Mouse (Mus musculus): Measurements from ENCODE around the gene Rsph9. TPM values are rescaled to one million over a fixed set of nuclear protein-coding genes. Genes with fewer than 3 reads are reported as not detected.

The Rsph9 gene
- total and polyA plus RNA-seq, 3 experiments, result 1.0 to 2.4 (median 1.4) TPM

- Histone ChIP-seq H3K4me1 (ENCODE audit: control insufficient read depth, insufficient read depth, low read length) (peaks cover 11% of the 10 kb centered on the region), H3K4me3 (peak overlapping the region; percentile 44; the same call in 1 of the 2 replicates), H3K27ac (peak overlapping the region; percentile 65), H3K79me2 (replicated peaks; ENCODE audit: control insufficient read depth, insufficient read depth, low read length) (no peaks in the 10 kb centered on the region), H3K9ac (ENCODE audit: low read depth, low read length) (peak overlapping the region; percentile 40), H3K36me3 (ENCODE audit: control insufficient read depth, insufficient read depth, low read length) (no peaks in the 10 kb centered on the region; the same call in 1 of the 2 replicates), H3K27me3 (ENCODE audit: control insufficient read depth, insufficient read depth, low read length) (no peaks in the 10 kb centered on the region)
- TF ChIP-seq EP300 (IDR thresholded peaks at IDR 0.05; ENCODE audit: insufficient read depth, low read depth, low read length) (0 out of 2 replicates have a peak, but pooled peaks have one; percentile 12), POLR2A (IDR thresholded peaks at IDR 0.05; ENCODE audit: insufficient read depth, low read depth, low read length) (no peak), CTCF (IDR thresholded peaks at IDR 0.05) (no peak)
- WGBS, result 33% methylated on average over 9 of the region's 9 CpGs
- intact Hi-C loops (cut with DNase I), result loop anchor here (10.0 kb wide), 1 partner anchor 428 kb away; the partner anchor contains the start of gene 1600014C23Rik
- peak in 1 of 2 experiments; percentile 56 for DNase-seq
Observed at GRCm38 (mm10) chr17:46162951-46163421, 19.0 kb upstream of the Rsph9 start.

- Histone ChIP-seq H3K4me3 (peak overlapping the region; percentile 44; the same call in 1 of the 2 replicates), H3K27me3 (ENCODE audit: control insufficient read depth, insufficient read depth, low read length) (no peaks in the 10 kb centered on the region), H3K4me1 (ENCODE audit: control insufficient read depth, insufficient read depth, low read length) (peaks cover 11% of the 10 kb centered on the region), H3K79me2 (replicated peaks; ENCODE audit: control insufficient read depth, insufficient read depth, low read length) (no peaks in the 10 kb centered on the region), H3K27ac (peak overlapping the region; percentile 65), H3K36me3 (ENCODE audit: control insufficient read depth, insufficient read depth, low read length) (no peaks in the 10 kb centered on the region; the same call in 1 of the 2 replicates), H3K9ac (ENCODE audit: low read depth, low read length) (no peak overlapping the region)
- no peak for DNase-seq
- intact Hi-C loops (cut with DNase I), result loop anchor here (10.0 kb wide), 1 partner anchor 428 kb away; the partner anchor contains the start of gene 1600014C23Rik
- TF ChIP-seq EP300 (IDR thresholded peaks at IDR 0.05; ENCODE audit: insufficient read depth, low read depth, low read length) (no peak), POLR2A (IDR thresholded peaks at IDR 0.05; ENCODE audit: insufficient read depth, low read depth, low read length) (0 out of 2 replicates have a peak, but pooled peaks have one; percentile 9)
- WGBS, result 74% methylated on average over 7 of the region's 7 CpGs
Observed at GRCm38 (mm10) chr17:46162551-46162950, 18.5 kb upstream of the Rsph9 start.

- TF ChIP-seq POLR2A (IDR thresholded peaks at IDR 0.05; ENCODE audit: insufficient read depth, low read depth, low read length) (no peak), EP300 (IDR thresholded peaks at IDR 0.05; ENCODE audit: insufficient read depth, low read depth, low read length) (no peak), CTCF (IDR thresholded peaks at IDR 0.05) (no peak)
- peak overlapping the region; percentile 74 for H3K9ac ChIP-seq (ENCODE audit: low read depth, low read length)
- no peaks in the 10 kb centered on the region for H3K27me3 ChIP-seq (ENCODE audit: control insufficient read depth, insufficient read depth, low read length)
- H3K79me2 ChIP-seq (replicated peaks; ENCODE audit: control insufficient read depth, insufficient read depth, low read length), result no peaks in the 10 kb centered on the region
- DNase-seq, result no peak
- peak overlapping the region; percentile 97 for H3K27ac ChIP-seq
- no peaks in the 10 kb centered on the region; the same call in 1 of the 2 replicates for H3K36me3 ChIP-seq (ENCODE audit: control insufficient read depth, insufficient read depth, low read length)
- WGBS, result 36% methylated on average over 9 of the region's 9 CpGs
- intact Hi-C loops (cut with DNase I), result loop anchor here (10.0 kb wide), 1 partner anchor 427 kb away; the partner anchor contains the start of gene 1600014C23Rik
- peak overlapping the region; percentile 70 for H3K4me3 ChIP-seq
- peaks cover 10% of the 10 kb centered on the region for H3K4me1 ChIP-seq (ENCODE audit: control insufficient read depth, insufficient read depth, low read length)
Observed at GRCm38 (mm10) chr17:46161710-46162109, 17.7 kb upstream of the Rsph9 start.

DNA sequence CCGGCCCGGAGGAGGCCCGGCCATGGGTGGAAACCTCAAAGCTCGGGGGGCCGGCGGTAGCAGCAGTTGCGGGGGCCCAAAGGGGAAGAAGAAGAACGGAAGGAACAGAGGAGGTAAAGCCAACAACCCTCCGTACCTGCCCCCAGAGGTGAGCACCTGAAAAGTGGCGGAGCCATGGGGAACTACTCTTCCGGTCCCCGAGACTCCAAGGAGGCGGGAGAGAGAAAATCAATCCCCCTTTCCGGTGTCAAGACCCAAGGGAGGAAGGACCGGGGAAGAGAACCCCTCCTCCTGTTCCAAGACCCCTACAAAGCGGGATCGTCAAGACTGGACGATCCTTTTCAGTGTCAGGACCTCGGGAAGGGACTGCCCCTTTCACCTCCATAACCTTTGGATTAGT is 17.2 kb upstream of the Rsph9 start:
- no peaks in the 10 kb centered on the region for H3K27me3 ChIP-seq (ENCODE audit: control insufficient read depth, insufficient read depth, low read length)
- peak overlapping the region; percentile 74 for H3K9ac ChIP-seq (ENCODE audit: low read depth, low read length)
- H3K4me1 ChIP-seq (ENCODE audit: control insufficient read depth, insufficient read depth, low read length), result peaks cover 10% of the 10 kb centered on the region
- H3K4me3 ChIP-seq, result peak overlapping the region; percentile 70
- H3K79me2 ChIP-seq (replicated peaks; ENCODE audit: control insufficient read depth, insufficient read depth, low read length), result no peaks in the 10 kb centered on the region
- TF ChIP-seq POLR2A (IDR thresholded peaks at IDR 0.05; ENCODE audit: insufficient read depth, low read depth, low read length) (no peak), CTCF (IDR thresholded peaks at IDR 0.05) (no peak), EP300 (IDR thresholded peaks at IDR 0.05; ENCODE audit: insufficient read depth, low read depth, low read length) (no peak)
- intact Hi-C loops (cut with DNase I), result loop anchor here (10.0 kb wide), 1 partner anchor 426 kb away; the partner anchor contains the start of gene 1600014C23Rik
- H3K27ac ChIP-seq, result peak overlapping the region; percentile 97
- 0% methylated on average over 19 of the region's 19 CpGs for WGBS
- no peak for DNase-seq
- no peaks in the 10 kb centered on the region for H3K36me3 ChIP-seq (ENCODE audit: control insufficient read depth, insufficient read depth, low read length)

DNA sequence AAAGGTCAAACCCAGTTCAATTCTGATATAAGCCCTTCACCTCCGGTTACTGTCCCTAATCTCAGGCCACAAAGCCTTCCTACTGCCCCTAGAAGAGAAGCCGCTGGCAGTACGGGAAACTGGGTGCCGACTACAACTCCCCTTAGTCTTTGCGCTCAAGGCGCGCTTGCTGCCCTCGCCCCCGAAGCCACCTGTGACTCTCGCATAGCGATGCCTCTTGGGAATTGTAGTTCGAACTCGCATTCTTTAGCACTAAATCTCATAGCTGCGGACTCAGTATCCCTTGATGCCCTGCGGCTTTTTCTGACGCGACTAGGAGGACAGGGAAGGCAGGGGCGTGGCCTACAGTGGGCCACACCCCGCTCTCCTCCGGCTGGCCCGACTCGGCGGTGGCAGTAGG is 16.7 kb upstream of the Rsph9 start, which contains the start of gene Gtpbp2:
Gene Gtpbp2 (plus strand): TSS at position 347 of the 400 bp plus-strand sequence.
- Histone ChIP-seq H3K27ac (peak within 1 kb of the TSS; percentile 97), H3K9ac (ENCODE audit: low read depth, low read length) (peak within 1 kb of the TSS; percentile 74), H3K79me2 (replicated peaks; ENCODE audit: control insufficient read depth, insufficient read depth, low read length) (no peaks in the 10 kb centered on the region), H3K4me1 (ENCODE audit: control insufficient read depth, insufficient read depth, low read length) (peaks cover 10% of the 10 kb centered on the region), H3K36me3 (ENCODE audit: control insufficient read depth, insufficient read depth, low read length) (no peaks in the 10 kb centered on the region), H3K27me3 (ENCODE audit: control insufficient read depth, insufficient read depth, low read length) (no peaks in the 10 kb centered on the region), H3K4me3 (peak within 1 kb of the TSS; percentile 70)
- 0% methylated on average over 23 of the region's 23 CpGs for WGBS
- intact Hi-C loops (cut with DNase I), result loop anchor here (10.0 kb wide), 1 partner anchor 426 kb away; the partner anchor contains the start of gene 1600014C23Rik
- TF ChIP-seq POLR2A (IDR thresholded peaks at IDR 0.05; ENCODE audit: insufficient read depth, low read depth, low read length), result peak; percentile 87
- TF ChIP-seq EP300 (IDR thresholded peaks at IDR 0.05; ENCODE audit: insufficient read depth, low read depth, low read length), result peak; percentile 53; the same call in 1 of the 2 replicates
- TF ChIP-seq CTCF (IDR thresholded peaks at IDR 0.05), result no peak
- peak; percentile 93 to 98 for DNase-seq

Data from heart, adult 2 months (tissue).